Mouse (Mus musculus) MEL (cell line): ENCODE results near the gene Bcat2. TPM values are rescaled to one million over a fixed set of nuclear protein-coding genes. Genes with fewer than 3 reads are reported as not detected.

ENCODE experiments used
- DNase-seq: peaks from one replicate; pipeline ENCODE4 v3.0.0; 2011; ENCODE audit warnings: low read depth, low spot score
- H3K27ac ChIP-seq: 2 replicates; pipeline ENCODE4 v1.5.1; 2012; ENCODE audit warnings: low read depth, mild to moderate bottlenecking, control low read depth, low read length, moderate library complexity; ENCODE audit not compliant: control insufficient read depth
- H3K27me3 ChIP-seq, 2 experiments: fragments of 150-350 bp in 1 of 2; sonication (generic) in 1 of 2; 2 replicates each; pipeline ENCODE4 v1.6.1; 2012; ENCODE audit warnings: low read length in 2 of 2, mild to moderate bottlenecking in 2 of 2, improper control_type of control experiment in 1 of 2, moderate library complexity in 1 of 2; ENCODE audit not compliant: insufficient read depth in 2 of 2, control insufficient read depth in 1 of 2
- H3K36me3 ChIP-seq, 2 experiments: 2 replicates each; pipeline ENCODE4 v1.6.1; 2012 to 2014; ENCODE audit warnings: low read length in 2 of 2, improper control_type of control experiment in 1 of 2, inconsistent platforms in 1 of 2, mild to moderate bottlenecking in 1 of 2; ENCODE audit not compliant: insufficient read depth in 2 of 2, control insufficient read depth in 1 of 2
- H3K4me1 ChIP-seq, 2 experiments: fragments of 150-350 bp in 1 of 2; sonication (generic) in 1 of 2; 2 replicates each; pipeline ENCODE4 v1.6.1; 2012; ENCODE audit warnings: low read length in 2 of 2, improper control_type of control experiment in 1 of 2, mild to moderate bottlenecking in 1 of 2; ENCODE audit not compliant: insufficient read depth in 2 of 2, control insufficient read depth in 1 of 2
- H3K4me3 ChIP-seq, 2 experiments: fragments of 150-350 bp in 1 of 2; sonication (generic) in 1 of 2; 2 replicates each; pipeline ENCODE4 v1.5.1; 2012; ENCODE audit warnings: low read depth in 2 of 2, low read length in 2 of 2, mild to moderate bottlenecking in 2 of 2, moderate library complexity in 2 of 2, control low read depth in 1 of 2, improper control_type of control experiment in 1 of 2; ENCODE audit not compliant: control insufficient read depth in 1 of 2, insufficient read depth in 1 of 2
- H3K79me2 ChIP-seq: 2 replicates; pipeline ENCODE4 v1.6.1; 2012; ENCODE audit warnings: mild to moderate bottlenecking, low read length, moderate library complexity; ENCODE audit not compliant: control insufficient read depth, poor library complexity, insufficient read depth
- H3K9ac ChIP-seq: 2 replicates; pipeline ENCODE4 v1.6.1; 2012; ENCODE audit warnings: low read depth, mild to moderate bottlenecking, control low read depth, low read length, moderate library complexity; ENCODE audit not compliant: control insufficient read depth, poor library complexity, severe bottlenecking
- H3K9me3 ChIP-seq: fragments of 150-350 bp; sonication (generic); replicated peaks from 2 replicates; pipeline ENCODE4 v1.6.1; 2012; ENCODE audit warnings: mild to moderate bottlenecking, low read length, improper control_type of control experiment, moderate library complexity; ENCODE audit not compliant: insufficient read depth
- BHLHE40 ChIP-seq: IDR thresholded peaks from 2 replicates; pipeline ENCODE4 v1.6.1; 2012; ENCODE audit warnings: low read depth, mild to moderate bottlenecking, inconsistent platforms, low read length, improper control_type of control experiment, borderline replicate concordance
- CHD1 ChIP-seq: IDR thresholded peaks from 2 replicates; pipeline ENCODE4 v1.6.1; 2012; ENCODE audit warnings: low read depth, mild to moderate bottlenecking, inconsistent platforms, low read length, improper control_type of control experiment
- CHD2 ChIP-seq: IDR thresholded peaks from 2 replicates; pipeline ENCODE4 v1.6.1; 2011; ENCODE audit warnings: low read length, improper control_type of control experiment
- CTCF ChIP-seq, 3 experiments: IDR thresholded peaks in 2 of 3; conservative IDR thresholded peaks in 1 of 3; 2 replicates each; pipeline ENCODE4 v1.5.1; 2011 to 2012; ENCODE audit warnings: low read length in 3 of 3, low read depth in 2 of 3, mild to moderate bottlenecking in 2 of 3, improper control_type of control experiment in 1 of 3, inconsistent platforms in 1 of 3, mixed read lengths in 1 of 3, moderate library complexity in 1 of 3; ENCODE audit not compliant: control insufficient read depth in 1 of 3, insufficient read depth in 1 of 3, poor library complexity in 1 of 3, severe bottlenecking in 1 of 3
- E2F4 ChIP-seq: IDR thresholded peaks from 2 replicates; pipeline ENCODE4 v1.6.1; 2011; ENCODE audit warnings: low read depth, low read length, improper control_type of control experiment, borderline replicate concordance
- ELF1 ChIP-seq: IDR thresholded peaks from 2 replicates; pipeline ENCODE4 v1.6.1; 2014; ENCODE audit warnings: low read depth, mild to moderate bottlenecking, inconsistent platforms, low read length, improper control_type of control experiment, moderate library complexity
- EP300 ChIP-seq, 2 experiments: IDR thresholded peaks; 2 replicates each; pipeline ENCODE4 v1.6.1; 2011; ENCODE audit warnings: improper control_type of control experiment in 2 of 2, low read length in 2 of 2, low read depth in 1 of 2, mild to moderate bottlenecking in 1 of 2
- GABPA ChIP-seq: IDR thresholded peaks from 2 replicates; pipeline ENCODE4 v1.6.1; 2012; ENCODE audit warnings: low read depth, mild to moderate bottlenecking, inconsistent platforms, low read length, improper control_type of control experiment, moderate library complexity
- GATA1 ChIP-seq: IDR thresholded peaks from 2 replicates; pipeline ENCODE4 v1.6.1; 2011; ENCODE audit warnings: low read depth, low read length, improper control_type of control experiment
- JUND ChIP-seq: IDR thresholded peaks from 2 replicates; pipeline ENCODE4 v1.6.1; 2011; ENCODE audit warnings: low read depth, mild to moderate bottlenecking, improper control_type of control experiment, low read length
- MAFK ChIP-seq: IDR thresholded peaks from 2 replicates; pipeline ENCODE4 v1.6.1; 2011; ENCODE audit warnings: low read depth, mild to moderate bottlenecking, low read length, improper control_type of control experiment, borderline replicate concordance
- MAX ChIP-seq: IDR thresholded peaks from 2 replicates; pipeline ENCODE4 v1.6.1; 2011; ENCODE audit warnings: low read length, improper control_type of control experiment
- MAZ ChIP-seq: IDR thresholded peaks from 2 replicates; pipeline ENCODE4 v1.6.1; 2012; ENCODE audit warnings: low read depth, mild to moderate bottlenecking, inconsistent platforms, low read length, improper control_type of control experiment
- MXI1 ChIP-seq: IDR thresholded peaks from 2 replicates; pipeline ENCODE4 v1.6.1; 2011; ENCODE audit warnings: mild to moderate bottlenecking, low read depth, low read length, improper control_type of control experiment
- MYC ChIP-seq: IDR thresholded peaks from 2 replicates; pipeline ENCODE4 v1.6.1; 2011; ENCODE audit warnings: low read depth, mild to moderate bottlenecking, low read length, improper control_type of control experiment, moderate library complexity
- NELFE ChIP-seq: IDR thresholded peaks from 2 replicates; pipeline ENCODE4 v1.6.1; 2011; ENCODE audit warnings: low read depth, low read length, improper control_type of control experiment
- NRF1 ChIP-seq: IDR thresholded peaks from 2 replicates; pipeline ENCODE4 v1.6.1; 2014; ENCODE audit warnings: low read depth, mild to moderate bottlenecking, inconsistent platforms, low read length, improper control_type of control experiment, moderate library complexity; ENCODE audit not compliant: poor library complexity, insufficient read depth, severe bottlenecking
- POLR2A ChIP-seq, 2 experiments: IDR thresholded peaks; 2 replicates each; pipeline ENCODE4 v1.6.1; 2011 to 2012; ENCODE audit warnings: low read length in 2 of 2, mild to moderate bottlenecking in 2 of 2, control low read depth in 1 of 2, improper control_type of control experiment in 1 of 2, low read depth in 1 of 2, moderate library complexity in 1 of 2; ENCODE audit not compliant: control insufficient read depth in 1 of 2, insufficient read depth in 1 of 2, poor library complexity in 1 of 2
- POLR2AphosphoS5 ChIP-seq: IDR thresholded peaks from 2 replicates; pipeline ENCODE4 v1.6.1; 2012; ENCODE audit warnings: low read depth, borderline replicate concordance, mild to moderate bottlenecking, inconsistent platforms, low read length, moderate library complexity, mixed read lengths
- RAD21 ChIP-seq: IDR thresholded peaks from 2 replicates; pipeline ENCODE4 v1.6.1; 2011; ENCODE audit warnings: mild to moderate bottlenecking, low read depth, low read length, improper control_type of control experiment
- RCOR1 ChIP-seq: IDR thresholded peaks from 2 replicates; pipeline ENCODE4 v1.6.1; 2012; ENCODE audit warnings: low read depth, mild to moderate bottlenecking, inconsistent platforms, low read length, improper control_type of control experiment
- SIN3A ChIP-seq: IDR thresholded peaks from 2 replicates; pipeline ENCODE4 v1.6.1; 2012; ENCODE audit warnings: low read length, improper control_type of control experiment, inconsistent platforms
- SMC3 ChIP-seq: IDR thresholded peaks from 2 replicates; pipeline ENCODE4 v1.6.1; 2011; ENCODE audit warnings: low read depth, low read length, improper control_type of control experiment
- TAL1 ChIP-seq: IDR thresholded peaks from 2 replicates; pipeline ENCODE4 v1.6.1; 2012; ENCODE audit warnings: mild to moderate bottlenecking, inconsistent platforms, low read length, moderate library complexity, mixed read lengths
- TBP ChIP-seq: IDR thresholded peaks from 2 replicates; pipeline ENCODE4 v1.8.0; 2011; ENCODE audit warnings: low read depth, low read length, improper control_type of control experiment
- TCF12 ChIP-seq: IDR thresholded peaks from 2 replicates; pipeline ENCODE4 v1.6.1; 2014; ENCODE audit warnings: low read depth, mild to moderate bottlenecking, inconsistent platforms, low read length, improper control_type of control experiment, moderate library complexity
- UBTF ChIP-seq: IDR thresholded peaks from 2 replicates; pipeline ENCODE4 v1.6.1; 2012; ENCODE audit warnings: low read depth, mild to moderate bottlenecking, inconsistent platforms, low read length, improper control_type of control experiment, moderate library complexity, borderline replicate concordance; ENCODE audit not compliant: insufficient read depth
- USF2 ChIP-seq, 2 experiments: IDR thresholded peaks; 2 replicates each; pipeline ENCODE4 v1.6.1; 2011 to 2012; ENCODE audit warnings: improper control_type of control experiment in 2 of 2, low read length in 2 of 2, borderline replicate concordance in 1 of 2, inconsistent platforms in 1 of 2, low read depth in 1 of 2, mild to moderate bottlenecking in 1 of 2; ENCODE audit not compliant: insufficient read depth in 1 of 2
- ZMIZ1 ChIP-seq: IDR thresholded peaks from 2 replicates; pipeline ENCODE4 v1.6.1; 2012; ENCODE audit warnings: low read depth, mild to moderate bottlenecking, inconsistent platforms, low read length, improper control_type of control experiment, moderate library complexity
- ZNF384 ChIP-seq: IDR thresholded peaks from 2 replicates; pipeline ENCODE4 v1.6.1; 2012; ENCODE audit warnings: low read depth, mild to moderate bottlenecking, inconsistent platforms, low read length, improper control_type of control experiment
- polyA plus RNA-seq, 2 experiments: library from polyadenylated mRNA; stranded (reverse) in 1 of 2; unstranded in 1 of 2; fragments of >175 nt in 1 of 2; fragments of >200 nt in 1 of 2; gene quantifications; 2 replicates each; pipeline versions ENCODE4 v1.2.1 to v1.2.4; 2012; ENCODE audit warnings: low replicate concordance in 2 of 2, low read depth in 1 of 2; ENCODE audit not compliant: insufficient read length in 2 of 2, insufficient read depth in 1 of 2, missing spikeins in 1 of 2
- total RNA-seq: library from RNA; depleted of rRNA; stranded (reverse); fragments of 300-350 nt; gene quantifications from 2 replicates; pipeline ENCODE4 v1.2.3, GENCODE M21; 2012

Bcat2 gene
- total and polyA plus RNA-seq, 3 experiments, result 49.4 to 140 TPM; not detected in 1

GRCm38 (mm10) chr7:45524841-45525621 lies 44.9 kb upstream of the Bcat2 start (continued):
- TF ChIP-seq E2F4 (no peak), SIN3A (peak; percentile 97), MXI1 (peak; percentile 76), MAX (peak; percentile 54; the same call in 1 of the 2 replicates), TAL1 (peak; percentile 100), GABPA (no peak), RAD21 (no peak), USF2 (IDR thresholded peaks at IDR 0.05; ENCODE audit: borderline replicate concordance in 1 of 2, insufficient read depth in 1 of 2, low read depth in 1 of 2, low read length in 2 of 2) (no peak)

- Histone ChIP-seq H3K79me2 (peaks cover 27% of the 10 kb centered on the region), H3K9ac (peak within 1 kb of the TSS; percentile 92), H3K27me3 (peaks cover 0 to under 1% of the 10 kb centered on the region in 2 experiments; a peak in 1 of 4 replicates), H3K27ac (peak within 1 kb of the TSS; percentile 95), H3K4me3 (peak within 1 kb of the TSS; percentile 78 to 95), H3K36me3 (peaks cover 0 to 35% of the 10 kb centered on the region in 2 experiments; a peak in 2 of 4 replicates), H3K4me1 (peaks cover 3 to 25% of the 10 kb centered on the region in 2 experiments; a peak in 3 of 4 replicates), H3K9me3 (no peaks in the 10 kb centered on the region)
- peak; percentile 99 for DNase-seq
- TF ChIP-seq MAX (peak; percentile 70; the same call in 1 of the 2 replicates), POLR2AphosphoS5 (peak; percentile 78; the same call in 1 of the 2 replicates), MXI1 (peak; percentile 75), ELF1 (peak; percentile 87), BHLHE40 (0 out of 2 replicates have a peak, but pooled peaks have one; percentile 86), GATA1 (peak; percentile 81), MAZ (0 out of 2 replicates have a peak, but pooled peaks have one; percentile 26), NELFE (peak; percentile 98), GABPA (0 out of 2 replicates have a peak, but pooled peaks have one; percentile 33), CTCF (IDR thresholded peaks at IDR 0.05 in 2 of 3, conservative IDR thresholded peaks at IDR 0.05 in 1 of 3; ENCODE audit: control insufficient read depth in 1 of 3, insufficient read depth in 1 of 3, low read depth in 2 of 3, low read length in 3 of 3, poor library complexity in 1 of 3, severe bottlenecking in 1 of 3) (no peak), RCOR1 (no peak), UBTF (no peak), CHD1 (peak; percentile 23; the same call in 1 of the 2 replicates), EP300 (IDR thresholded peaks at IDR 0.05; ENCODE audit: low read depth in 1 of 2, low read length in 2 of 2) (no peak), ZNF384 (no peak), MYC (peak; percentile 68), CHD2 (peak; percentile 89), JUND (no peak), RAD21 (no peak), POLR2A (IDR thresholded peaks at IDR 0.05; ENCODE audit: control insufficient read depth in 1 of 2, insufficient read depth in 1 of 2, low read depth in 1 of 2, low read length in 2 of 2, poor library complexity in 1 of 2) (peak; percentile 97 to 99), USF2 (IDR thresholded peaks at IDR 0.05; ENCODE audit: borderline replicate concordance in 1 of 2, insufficient read depth in 1 of 2, low read depth in 1 of 2, low read length in 2 of 2) (no peak), MAFK (no peak), NRF1 (peak; percentile 40; the same call in 1 of the 2 replicates), SIN3A (peak; percentile 73), SMC3 (no peak), TAL1 (peak; percentile 51; the same call in 1 of the 2 replicates), TCF12 (peak; percentile 78), TBP (peak; percentile 98), ZMIZ1 (peak; percentile 98)
Observed at GRCm38 (mm10) chr7:45525809-45526473, 44.0 kb upstream of the Bcat2 start, which contains the start of the genes Ppp1r15a and Plekha4. Gene Ppp1r15a (minus strand): TSS chr7:45526268. Gene Plekha4 (plus strand): TSS chr7:45526330.
